Mouse (Mus musculus) retina, embryonic 14.5 days (tissue): ENCODE results near the gene Sumf1.

Experiments
- DNase-seq: peaks from one replicate; pipeline ENCODE4 v3.0.0-alpha.2; 2015; ENCODE audit warnings: low spot score

The Sumf1 gene

DNA sequence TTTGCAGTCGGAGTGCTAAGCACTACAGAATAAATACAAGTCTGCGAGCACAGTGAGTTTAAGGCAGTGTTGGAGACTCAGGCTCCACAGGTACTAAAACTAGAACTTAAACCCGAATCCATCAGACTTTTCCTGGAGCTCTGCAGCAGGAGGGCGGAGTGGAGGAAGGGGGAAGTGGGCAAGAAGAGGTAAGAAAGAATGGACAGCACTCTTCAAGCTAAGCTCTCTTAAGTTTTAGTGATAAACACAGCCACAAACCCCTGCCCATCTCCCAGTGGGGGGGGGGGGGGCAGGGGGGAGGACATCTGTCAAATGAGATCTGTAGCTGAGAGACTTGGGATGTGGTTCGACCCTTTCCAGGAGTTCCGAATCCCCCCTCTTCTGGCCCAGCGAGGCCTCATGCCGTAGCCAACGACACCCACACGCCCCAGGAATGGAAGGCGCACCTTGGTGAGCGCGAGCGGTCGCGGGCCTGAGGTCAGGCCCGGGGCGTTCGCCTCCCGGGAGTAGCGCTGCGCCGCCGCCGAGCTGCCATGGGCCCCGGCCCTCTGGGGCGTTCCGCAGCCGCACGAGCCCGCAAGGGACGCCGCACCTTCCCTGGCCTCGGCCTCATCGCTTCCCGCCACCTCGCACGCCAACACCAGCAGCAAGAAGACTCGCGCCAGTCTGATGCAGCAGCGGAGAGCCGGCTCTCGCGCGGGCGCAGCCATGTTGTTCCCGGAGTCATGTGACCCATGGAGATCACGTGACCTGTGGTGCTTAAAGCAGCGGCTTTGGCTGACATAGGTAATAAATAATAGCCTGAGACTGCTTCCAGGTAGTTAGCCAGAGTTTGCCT lies at the start of gene Sumf1:
Gene Sumf1, minus strand, starts transcription at position 736 of the 838 bp plus-strand sequence.
- DNase-seq, result peak; percentile 94

DNA sequence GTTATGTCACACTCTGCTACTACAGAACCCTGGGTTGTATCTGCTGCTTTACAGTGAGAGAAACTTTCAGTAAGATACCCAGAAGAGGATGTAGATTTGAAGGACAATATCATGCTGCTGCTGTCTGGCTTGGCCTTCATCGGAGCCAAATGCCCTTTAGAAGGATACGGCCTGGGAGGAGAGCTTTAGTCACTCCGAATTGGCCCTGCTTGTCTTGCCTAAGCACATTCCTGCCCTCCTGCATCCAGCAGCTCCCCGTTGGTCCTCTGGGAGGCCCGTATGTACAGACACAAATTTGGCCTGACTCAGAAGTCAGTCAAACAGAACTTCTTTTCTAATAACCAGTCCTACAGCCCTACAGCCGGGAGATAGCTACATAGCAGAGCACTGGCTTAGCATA lies 49.2 kb upstream of the Sumf1 start:
- DNase-seq, result no peak

DNA sequence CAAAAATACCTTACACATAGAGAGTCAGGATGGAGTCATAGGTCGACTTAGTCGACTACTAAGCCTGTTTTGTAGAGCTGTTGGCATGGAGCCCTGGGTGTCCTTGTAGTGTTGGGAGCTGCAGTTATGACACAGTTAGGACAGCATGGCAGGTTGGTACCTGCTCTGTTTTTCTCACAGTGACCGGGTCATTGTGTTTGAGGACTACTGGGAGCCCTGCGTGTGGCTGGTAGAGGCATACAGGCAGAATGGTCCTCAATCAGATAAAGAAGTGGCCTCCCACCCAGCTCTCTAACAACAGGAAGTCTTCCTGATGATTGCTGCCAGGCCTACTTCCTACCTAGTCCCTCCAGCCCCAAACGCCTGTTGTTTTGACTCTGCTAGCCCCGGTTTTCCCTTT lies 47.7 kb upstream of the Sumf1 start:
- DNase-seq, result no peak

DNA sequence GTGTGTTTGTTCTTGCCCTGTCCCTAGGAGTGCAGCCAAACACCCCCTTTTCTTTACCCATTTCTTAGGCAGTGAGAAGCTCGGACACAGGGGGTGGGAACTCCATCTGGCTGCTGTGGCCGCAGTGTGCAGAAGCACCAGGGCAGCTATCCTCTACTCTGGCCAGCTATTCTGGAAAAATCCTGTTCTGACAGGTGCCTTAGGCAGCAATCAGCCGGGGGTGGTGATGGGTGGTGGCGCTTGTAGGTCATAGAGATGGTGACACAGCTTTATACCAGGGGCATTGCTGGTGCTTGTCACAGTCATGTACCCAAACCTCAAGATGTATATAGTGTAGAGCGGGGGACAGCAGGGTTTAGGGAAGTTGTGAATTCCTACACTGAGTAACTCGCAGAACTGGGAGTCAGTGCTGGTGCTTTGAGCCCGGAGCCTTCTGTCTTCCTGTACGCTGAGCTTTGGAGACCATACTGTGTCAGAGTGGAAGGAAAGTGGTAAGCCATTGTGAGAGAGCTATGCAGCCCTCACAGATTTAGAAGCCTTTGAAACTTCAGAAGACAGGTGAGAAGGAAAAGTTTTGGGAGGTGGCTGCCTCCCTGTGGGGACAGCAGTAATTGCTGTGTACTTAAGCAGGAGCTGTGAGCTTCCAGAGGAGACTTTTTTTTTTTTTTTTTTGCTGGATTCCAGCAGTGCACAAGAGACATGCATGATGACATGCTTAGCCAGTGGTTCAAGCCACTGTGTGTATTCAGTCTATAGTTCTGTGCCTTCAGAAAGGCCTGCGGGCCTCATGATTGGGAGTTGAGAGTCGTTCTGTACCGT lies 46.7 kb upstream of the Sumf1 start:
- DNase-seq, result no peak

DNA sequence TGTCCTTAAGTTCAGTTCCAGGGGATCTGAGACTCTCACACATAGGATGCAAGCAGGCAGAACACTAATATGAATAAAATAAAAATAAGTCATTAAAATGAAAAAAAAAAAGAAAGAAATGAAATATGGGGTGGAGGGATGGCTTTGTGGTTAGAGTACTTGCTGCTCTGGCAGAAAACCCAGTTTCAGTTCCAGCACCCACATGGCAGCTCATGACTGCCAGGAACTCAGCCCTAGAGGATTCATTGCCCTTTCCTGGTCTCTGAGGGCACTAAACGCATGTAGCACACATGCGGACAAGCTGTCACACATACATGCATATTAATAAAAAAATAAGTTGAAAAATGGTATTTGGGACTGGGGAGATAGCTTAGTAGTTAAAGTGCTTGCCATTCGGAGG lies 45.2 kb upstream of the Sumf1 start:
- DNase-seq, result no peak

DNA sequence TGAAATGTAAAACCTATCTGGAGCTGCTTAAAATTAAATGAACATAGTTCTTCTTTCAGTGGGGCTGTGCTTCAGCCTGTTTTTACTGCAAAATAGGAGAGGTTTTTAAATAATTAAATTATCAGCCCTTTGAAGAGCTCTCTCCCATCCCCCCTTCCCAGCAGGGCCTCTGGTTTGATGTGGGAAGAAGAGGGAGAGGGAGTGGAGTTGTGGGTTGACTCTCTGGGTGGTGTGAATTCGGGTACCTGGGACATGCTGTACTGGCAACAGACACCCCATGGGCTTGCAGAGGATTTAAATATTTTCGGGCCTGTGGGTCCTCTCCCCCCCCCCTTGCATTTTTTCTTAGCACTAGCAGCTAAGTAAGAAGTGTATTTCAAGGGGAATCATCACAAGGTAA lies 43.2 kb upstream of the Sumf1 start:
- DNase-seq, result no peak

DNA sequence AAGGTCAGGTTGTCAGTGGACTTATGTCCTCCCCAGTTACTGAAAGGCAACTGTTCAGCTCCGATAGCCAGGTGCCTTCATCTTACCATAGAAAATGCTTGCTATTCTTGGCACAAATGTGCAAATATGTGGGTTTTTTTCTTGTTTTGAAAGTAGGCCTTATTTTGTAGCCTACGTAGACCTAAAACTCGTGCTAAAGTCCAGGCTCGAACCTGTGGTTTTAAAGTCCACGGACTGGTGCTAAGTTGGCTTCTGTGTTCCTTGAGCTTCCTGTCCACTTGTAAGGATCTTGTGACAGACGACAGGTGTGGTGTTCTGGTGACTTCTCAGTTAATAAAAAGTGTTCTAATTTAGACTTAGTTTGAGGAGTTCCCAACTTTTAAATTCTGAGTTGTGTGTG lies 42.7 kb upstream of the Sumf1 start:
- no peak for DNase-seq

DNA sequence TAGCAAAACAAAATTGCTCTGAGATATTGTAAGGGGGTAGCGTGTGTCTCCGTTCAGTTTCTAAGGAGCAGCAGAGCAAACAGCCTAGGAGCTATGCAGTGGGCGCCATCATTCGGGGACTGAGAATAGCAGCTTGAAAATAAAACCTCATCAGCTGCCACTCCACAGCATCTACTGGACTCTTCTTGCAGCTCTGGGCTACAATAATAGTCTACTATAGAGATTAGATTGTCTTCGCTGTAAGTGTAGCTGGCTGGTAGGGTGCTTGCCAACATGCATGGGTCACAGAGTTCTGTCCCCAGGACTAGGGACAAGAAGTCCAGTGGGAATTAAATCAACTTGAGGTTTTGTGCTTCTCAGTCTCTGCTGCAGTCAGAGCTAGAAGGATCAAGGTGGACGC lies 42.1 kb upstream of the Sumf1 start:
- no peak for DNase-seq

DNA sequence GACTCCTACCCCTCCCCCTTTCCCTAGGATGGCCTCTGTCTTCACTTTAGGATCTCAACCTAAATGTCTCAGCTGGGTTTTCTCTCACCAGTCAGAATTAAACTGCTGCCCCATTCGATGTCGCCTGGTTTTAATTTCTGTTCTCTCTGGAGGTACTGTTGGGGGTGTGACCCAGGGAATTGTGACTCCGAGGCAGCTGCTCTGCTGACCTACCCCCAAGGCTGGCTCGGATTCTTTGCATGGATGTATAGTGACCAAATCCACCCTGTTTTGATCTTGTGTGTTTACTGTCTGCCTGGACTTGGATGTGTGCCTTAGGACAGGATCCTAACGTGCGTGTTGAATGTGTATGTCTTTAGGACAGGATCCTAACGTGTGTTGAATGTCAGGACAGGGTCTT lies 40.8 kb upstream of the Sumf1 start:
- DNase-seq, result no peak

DNA sequence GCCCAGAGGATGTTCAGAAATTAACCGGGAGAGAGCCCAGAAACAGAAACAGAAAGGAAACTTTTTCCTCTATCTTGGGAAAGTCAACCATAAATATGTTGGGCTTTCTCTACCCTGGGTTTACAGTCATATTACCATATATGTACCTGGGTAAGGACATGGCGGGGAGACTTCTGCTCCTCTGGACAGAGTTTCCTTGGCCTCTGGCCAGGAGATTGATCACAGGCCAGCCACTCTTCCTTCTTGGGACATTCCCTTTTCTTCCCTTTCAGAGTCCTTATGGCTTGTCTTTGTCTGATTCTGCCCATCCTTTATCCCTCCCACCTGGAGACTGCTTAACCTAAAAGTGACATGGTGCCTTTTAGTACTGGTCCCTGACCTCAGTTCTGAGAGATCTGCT lies 39.6 kb upstream of the Sumf1 start:
- DNase-seq, result no peak

DNA sequence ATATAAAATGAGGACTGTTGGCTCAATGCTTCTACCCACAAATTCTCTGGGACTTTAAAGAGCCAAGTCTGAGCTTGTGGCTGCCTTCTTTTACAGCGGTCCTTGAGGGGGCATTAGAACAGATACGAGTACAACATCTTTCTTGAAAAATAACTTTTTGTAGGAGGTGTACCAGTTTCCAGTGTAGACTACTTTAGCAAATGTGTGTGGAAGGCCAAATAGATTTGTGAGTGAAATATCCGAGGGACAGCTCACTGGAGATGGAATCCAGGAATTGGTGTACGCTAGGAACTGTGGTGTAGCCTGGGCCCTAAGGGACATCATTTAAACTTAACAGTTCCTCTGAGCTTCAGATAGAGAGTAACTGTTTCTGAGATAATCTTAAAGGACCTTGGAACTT lies 39.0 kb upstream of the Sumf1 start:
- DNase-seq, result no peak

DNA sequence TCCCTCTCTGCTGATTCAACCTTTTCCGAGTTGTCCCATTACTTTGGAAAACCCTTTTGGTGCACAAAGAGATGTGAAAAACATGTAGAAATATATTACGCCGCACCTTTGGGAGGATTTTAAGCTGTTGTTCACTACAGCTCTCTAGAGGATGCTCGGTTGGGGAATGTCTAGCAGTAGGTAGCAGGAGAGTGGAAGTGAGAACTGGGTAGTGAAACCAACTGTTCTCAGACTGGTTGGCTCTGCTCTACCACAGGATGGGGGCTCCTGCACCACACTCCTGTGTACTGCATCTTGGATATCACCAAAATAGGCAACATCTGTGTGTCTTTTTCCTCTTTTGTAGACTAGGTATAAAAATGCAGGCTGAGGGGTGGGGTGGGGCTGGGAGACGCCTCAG lies 37.5 kb upstream of the Sumf1 start:
- DNase-seq, result no peak

DNA sequence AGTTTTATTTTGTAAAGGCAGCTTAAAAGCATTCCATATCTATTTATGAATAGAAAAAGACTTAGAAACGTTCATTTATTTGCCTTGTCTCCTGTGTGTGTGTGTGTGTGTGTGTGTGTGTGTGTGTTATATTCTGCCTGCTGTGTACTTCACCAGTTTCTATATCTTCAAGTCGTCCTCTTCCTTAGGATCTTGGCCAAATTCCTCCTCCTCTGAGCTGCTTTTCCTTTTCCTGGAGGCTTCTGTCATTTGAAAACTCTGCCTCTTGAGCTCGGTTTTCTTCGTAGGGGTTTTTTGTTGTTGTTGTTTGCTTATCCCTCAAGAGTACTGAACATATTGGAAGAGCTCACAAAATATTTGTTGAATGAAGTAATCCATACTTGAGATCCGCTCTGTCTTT lies 37.1 kb upstream of the Sumf1 start:
- no peak for DNase-seq

DNA sequence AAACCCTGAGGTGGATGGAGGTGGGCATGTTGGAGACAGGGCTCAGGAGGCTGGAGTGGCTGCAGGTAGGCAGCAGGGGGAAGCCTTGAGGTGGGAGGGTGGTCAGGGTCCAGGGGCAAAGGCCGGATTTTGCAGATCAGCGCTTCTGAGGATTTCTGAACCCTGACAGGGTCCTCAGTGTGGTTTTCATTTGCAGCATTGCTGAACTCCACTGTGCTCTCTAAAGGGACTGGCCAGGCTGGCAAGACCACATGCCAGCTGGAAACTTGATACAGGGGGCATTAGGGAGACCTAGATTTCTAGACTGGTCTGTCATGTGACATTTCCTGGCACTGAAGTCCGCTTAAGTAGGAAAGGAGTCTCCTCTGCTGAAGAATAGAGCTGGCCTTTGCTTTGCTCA lies 32.6 kb upstream of the Sumf1 start:
- DNase-seq, result no peak

DNA sequence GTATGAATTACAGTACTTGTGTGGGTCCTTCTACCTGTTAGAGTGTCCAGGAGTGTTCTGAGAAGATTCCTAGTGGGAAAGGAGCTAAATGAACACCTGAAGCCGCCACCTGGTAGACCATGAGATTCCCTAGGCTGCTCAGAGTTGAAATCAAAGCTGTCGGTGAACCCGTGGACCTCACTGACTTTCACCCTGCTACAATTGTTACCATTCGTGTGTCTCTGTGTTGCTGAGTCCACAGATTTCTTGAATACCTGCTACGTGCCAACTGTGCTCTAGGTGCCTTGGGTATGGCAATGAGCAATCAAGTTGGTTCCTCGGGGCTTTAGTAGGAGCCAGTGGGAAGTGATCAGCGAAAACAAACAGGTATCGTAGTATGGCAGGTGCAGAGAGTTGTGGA lies 31.4 kb upstream of the Sumf1 start:
- DNase-seq, result no peak

DNA sequence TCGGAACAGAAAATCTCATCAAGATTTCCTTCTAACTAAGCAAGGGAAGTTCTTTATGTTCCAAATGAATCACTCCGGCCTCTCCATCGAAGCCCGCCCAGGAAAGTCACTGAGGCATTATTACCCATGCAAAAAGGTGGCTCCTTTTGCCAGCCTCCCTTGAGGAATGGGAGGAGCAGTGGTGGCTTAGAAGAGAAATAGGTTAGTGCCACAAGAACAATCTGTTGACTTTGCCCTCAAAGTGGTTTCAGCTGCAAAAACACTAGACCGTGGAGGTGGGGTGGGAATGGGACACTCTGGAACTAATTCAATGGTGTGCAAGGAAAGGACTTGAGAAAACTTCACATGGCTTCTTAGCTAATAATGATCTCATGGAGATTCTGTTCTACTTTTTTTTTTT lies 30.7 kb upstream of the Sumf1 start:
- DNase-seq, result no peak

DNA sequence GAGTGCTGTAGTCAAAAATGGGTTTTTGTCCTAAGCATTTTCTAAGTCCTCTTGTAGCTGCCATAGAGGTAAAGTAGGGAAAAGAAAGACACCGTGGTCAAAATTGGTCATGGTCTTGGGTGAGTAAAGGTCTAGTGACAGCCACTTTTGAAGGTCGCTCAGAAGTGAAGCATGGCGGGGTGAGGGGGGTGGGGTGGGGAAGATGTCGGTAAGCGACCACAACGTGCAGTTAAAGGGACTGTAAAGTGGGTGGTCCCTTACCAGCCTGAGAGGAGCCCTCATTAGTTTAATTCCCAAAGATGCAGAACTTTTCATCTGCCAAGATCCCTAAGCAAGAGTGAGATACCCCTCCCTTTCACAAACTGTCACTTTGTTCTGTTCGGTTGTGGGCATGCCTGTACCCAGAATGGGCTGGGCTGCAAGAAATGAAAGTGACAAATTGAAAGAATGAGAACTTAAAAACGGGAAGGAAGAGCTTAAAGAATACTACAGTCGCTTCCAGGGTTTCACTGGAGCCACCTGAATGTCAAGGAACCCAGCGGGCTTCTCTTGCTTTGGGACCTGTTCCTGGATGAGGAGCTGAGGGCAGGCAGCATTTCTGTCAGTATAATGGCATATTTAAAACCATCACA lies 29.0 kb upstream of the Sumf1 start:
- peak; percentile 53 for DNase-seq

DNA sequence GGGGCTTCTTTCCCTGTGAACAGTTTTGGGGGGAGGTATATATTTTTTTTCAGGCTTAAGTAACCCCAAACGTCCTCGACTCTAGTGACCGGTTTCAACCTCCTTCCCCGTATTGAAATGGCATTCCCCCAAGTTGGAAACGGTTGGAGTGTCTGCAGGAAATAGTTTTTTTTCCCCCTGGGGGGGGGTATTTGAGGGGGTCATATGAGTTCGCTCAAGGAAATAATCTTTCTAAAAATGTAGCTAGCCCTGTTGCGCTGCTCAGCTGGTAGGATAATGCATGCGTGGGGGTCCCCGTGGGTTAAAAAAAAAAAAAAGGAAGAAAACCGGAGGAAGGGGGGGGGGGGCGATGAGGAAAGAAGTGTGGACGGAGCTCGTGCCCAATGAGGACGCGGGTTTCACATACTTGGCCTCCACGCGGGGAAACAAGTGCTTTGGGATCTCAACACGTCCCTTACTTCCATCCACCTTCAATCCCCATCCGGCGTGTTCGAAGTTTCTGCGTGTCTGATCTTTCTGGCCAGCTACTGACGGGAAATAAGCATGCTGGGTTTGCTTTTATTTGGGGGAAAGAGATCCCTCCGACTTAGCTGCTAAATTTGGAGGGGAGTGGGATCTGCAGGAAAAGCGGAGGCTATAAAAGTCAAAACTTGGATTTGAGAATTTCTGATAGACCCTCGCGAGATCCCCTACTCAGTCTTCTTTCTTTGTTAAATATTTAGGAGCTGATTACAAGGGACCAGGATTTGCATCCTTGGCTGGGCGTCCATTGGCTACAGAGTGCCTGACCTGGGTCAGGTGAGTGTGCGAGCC lies 28.3 kb upstream of the Sumf1 start:
- DNase-seq, result peak; percentile 35

DNA sequence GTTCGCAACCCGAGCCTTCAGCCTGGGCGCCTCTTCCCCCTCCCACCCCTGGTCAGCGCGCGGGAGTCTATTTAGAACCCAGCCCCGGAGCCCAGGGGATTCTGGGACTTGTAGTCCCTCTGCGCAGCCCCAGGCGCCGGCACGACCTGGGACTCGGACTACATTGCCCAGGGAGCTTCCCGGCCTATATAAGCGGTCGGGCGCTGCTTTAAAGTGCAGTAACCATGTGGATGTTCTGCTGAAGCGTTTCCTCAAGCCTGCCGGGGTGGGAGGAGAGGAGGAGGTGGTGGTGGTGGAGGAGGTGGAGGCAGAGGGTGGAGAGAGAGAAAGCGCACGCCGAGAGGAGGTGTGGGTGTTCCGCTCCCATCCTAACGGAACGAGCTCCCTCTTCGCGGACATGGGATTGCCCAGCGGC lies 27.5 kb upstream of the Sumf1 start, which contains the start of gene Itpr1:
Gene Itpr1, plus strand, starts transcription at position 216 of the 415 bp plus-strand sequence.
- DNase-seq, result peak; percentile 97

DNA sequence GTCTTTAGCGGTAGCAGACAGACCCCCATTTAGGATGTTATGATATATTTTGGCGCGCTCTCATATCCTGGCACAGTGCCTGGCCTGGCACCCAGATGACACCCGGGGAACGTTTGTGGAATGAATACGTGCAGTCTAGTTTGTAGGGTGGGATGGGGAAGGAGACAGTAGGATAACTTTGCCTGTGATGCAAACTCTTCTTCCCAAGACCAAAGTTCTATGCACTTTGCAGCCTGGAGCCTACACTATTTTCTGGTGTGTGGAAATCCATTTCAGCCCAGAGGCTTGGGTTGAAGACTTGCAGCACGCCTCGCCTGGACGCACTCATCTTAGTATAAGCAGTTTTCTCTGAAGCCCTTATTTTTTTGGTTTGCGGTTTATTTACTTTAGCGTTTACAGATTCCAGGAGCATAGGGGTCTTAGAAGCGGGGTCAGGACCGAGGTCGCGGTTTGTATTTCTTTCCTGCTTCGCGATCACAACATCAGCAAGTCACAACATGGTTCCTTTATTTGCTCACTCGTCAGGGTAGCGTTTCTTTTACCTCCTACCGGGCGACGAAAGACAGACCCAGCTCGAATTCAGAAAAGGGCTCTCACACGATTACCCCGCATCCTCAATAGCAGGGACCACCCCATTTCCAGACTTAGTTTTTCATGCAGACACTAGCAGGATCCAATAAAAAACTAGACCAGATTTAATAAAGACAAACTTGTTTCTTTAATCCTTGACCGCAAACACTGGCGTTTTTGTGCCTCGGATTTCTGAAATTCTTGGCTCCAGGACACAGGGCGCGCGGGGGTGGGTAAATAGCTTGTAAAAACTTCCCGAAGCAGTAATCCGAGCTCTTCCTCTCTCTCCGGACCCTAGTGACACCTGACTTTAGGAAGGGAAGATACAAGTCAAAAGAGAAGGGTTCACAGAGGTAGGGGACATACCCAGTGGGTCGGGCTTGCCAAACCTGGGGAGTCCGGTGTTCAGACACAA lies 26.8 kb upstream of the Sumf1 start:
- peak; percentile 9 for DNase-seq
